Mouse (Mus musculus) urinary bladder, adult 18-20 months (tissue): ENCODE data around the gene Plod3.

Experiments used
- DNase-seq, 2 experiments: peaks; one replicate each; pipeline ENCODE4 v3.0.0; 2022; ENCODE audit warnings: low spot score in 2 of 2, mixed read lengths in 2 of 2

Plod3 gene

DNA sequence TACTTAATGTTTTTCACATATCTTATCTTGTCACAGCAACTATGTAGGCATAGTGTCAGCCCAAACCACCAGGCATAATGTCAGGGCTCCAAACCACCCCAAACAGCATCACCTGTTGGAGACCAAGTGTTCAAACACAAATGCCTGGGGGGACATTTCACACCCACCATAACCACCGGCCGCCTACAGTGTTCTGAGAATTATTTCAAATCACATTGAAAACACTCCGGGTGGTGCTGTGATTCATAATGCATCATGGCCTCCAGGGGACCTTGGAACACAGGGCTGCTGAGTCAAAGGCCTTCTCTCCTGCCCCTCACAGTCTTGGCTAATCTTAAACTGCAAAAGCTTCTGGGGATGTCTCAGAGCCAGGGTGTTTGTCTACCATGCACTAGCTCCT lies 29.1 kb downstream of the Plod3 start:
- DNase-seq, result no peak

DNA sequence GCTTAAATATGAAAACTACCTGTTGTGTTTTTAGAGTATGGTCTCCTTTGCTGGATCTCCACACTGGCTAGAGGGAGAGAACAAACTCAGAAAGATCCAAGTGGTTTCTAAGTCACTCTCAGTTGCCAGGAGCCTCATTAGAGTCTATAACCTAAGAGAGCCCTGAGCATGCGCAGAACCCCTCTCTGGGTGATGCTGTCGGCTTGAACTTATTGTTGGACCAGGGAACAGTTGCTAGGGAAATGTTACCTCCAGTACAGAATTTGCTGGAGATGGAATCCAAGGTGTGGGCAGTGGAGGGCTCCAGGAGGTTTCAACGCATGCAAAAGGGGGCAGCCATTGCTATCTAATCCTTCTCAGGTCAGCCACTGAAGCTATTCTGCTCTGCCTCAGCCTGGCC lies 37.5 kb downstream of the Plod3 start:
- no peak for DNase-seq

DNA sequence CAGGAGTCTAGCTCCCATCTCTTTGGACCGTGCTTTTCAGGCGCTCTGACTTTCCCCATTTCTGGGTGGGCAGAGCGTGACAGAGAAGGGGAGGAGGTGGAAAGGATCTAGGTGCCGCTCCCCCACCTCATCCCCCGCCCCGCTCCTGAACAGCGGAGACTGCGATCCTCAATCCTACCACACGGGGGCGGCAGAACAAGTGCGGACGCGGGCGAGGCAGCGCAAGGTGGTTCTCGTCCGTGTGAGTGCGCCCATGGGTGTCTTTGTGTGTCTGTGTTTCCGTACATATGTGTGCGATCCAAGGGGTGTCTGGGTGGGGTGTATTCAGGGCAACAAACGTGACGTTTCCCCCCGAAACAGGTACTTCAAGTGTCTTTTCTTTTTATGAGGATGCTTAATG lies 38.3 kb downstream of the Plod3 start:
- DNase-seq, result peak in 1 of 2 experiments; percentile 75

DNA sequence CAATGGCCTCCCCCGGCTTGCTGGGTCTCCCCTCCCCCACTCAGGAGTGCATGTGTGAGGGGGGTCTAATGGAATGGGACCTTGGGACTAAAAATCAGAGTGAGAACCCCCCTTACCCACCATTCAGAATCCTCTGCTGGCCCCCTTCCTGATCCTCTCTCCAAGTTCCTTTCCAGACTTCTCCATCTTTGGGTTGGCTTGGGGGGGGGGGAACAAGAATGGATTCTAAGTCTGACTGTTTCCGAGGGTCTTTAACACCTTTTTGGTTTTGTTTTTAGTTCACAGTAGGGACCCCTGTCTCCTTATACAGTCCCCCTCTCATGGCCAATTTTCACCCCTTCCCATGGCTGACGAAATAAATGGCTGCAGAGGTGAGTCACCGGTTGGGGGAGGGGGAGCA lies 39.3 kb downstream of the Plod3 start, which contains the start of gene Vgf:
Gene Vgf, plus strand, starts transcription at position 301 of the 400 bp plus-strand sequence.
- no peak for DNase-seq

DNA sequence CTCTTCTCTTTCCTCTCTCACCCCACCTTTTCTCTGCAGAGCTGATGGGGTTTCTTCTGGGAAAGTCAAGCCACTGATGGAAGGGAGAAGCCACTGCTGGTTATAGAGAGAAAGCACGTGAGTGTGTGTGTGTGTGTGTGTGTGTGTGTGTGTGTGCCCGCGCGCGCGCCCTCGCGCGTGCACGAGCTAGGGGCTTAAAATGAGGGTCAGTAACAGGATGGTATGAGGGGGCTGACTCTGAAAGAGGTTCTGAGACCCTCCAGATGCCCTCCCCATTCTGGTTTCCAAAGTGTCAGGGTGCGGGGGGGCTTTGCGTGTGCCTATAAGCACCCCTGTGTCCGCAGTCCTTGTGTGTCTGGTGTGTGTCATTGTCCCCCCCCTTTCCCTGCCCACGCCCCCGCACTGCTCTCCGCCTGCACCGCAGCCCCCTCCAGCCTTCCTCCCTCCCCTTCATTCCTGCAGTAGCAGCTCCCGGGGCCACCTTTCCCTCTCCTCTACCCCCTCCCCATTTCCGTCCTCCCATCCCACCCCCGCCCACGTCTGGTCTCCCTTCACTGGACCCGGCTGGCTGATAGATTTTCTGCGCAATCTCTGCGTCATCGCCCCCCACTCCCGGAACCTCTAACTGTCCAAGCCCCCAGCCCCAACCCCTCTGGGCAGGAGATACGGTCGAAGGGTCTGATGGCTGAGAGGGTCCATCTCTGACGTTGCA lies 41.9 kb downstream of the Plod3 start:
- no peak for DNase-seq

DNA sequence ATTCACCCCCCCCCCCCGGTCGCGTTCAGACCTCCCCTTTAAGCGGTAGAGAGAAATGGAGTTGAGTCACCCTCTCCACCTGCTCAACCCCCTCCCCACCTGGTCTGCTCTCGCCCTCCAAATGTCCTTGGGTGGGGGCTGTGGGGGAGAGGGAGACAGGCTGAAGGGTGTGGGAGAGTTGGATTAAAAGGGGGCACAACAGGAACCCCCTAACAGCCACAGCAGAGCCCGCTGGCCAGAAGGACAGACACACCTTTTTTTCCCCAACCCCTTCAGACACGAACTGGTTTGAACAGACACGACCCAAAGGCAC lies 42.4 kb downstream of the Plod3 start:
- no peak for DNase-seq

DNA sequence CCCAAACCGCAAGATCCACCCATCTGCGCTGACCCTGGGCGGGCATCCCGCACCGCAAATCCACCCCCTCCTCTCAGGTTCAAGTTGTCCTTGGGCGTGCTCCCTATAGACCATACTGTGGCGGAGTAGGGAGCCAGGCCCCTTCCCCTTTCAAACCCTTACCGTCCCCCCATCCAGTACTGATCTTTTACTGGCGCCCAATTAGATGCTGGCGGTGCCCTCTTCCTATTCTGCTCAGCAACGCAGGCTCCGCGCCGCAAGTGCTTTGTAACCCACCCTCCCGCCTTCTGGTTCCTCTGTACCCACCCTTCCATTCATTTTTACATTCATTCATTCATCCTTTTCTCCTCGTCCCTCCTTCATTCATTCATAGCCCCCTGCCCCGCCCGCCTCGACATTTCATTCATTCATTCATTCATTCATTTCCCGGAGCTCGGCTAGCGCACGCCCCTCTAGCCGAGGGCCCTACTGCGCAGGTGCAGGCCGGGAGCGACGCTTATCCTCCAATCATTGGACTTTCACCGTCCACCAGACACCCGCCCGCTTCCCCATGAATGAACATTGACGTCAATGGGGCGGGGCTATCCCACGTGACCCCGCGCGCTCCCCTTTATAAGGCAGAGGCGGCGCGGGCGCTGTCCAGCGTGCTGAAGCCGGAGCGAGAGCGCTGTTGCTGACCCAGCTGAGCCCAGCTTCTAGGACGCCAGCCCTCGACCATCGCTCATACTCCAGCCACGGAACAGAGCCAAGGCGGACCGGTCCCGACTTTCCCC lies 43.0 kb downstream of the Plod3 start:
- DNase-seq, result peak; percentile 85 to 94

DNA sequence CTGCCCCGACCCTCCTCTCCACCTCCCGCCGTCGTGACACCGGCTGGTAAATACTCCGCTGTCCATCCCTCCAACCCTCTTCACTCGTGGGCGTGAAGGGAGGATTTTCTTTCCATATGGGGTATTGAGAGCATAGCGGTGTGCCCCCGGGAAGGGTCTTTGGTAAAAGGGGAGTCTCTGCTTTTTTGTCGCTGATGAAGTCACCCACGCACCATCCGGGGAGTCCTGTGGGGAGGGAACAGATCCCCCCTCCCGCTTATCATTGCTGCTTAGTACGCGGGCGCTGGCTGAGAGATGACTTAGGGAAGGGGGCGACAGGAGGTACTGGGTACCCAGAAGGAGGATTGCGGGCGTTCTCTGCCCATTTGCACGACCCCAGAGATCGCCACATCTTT lies 43.6 kb downstream of the Plod3 start:
- no peak for DNase-seq

DNA sequence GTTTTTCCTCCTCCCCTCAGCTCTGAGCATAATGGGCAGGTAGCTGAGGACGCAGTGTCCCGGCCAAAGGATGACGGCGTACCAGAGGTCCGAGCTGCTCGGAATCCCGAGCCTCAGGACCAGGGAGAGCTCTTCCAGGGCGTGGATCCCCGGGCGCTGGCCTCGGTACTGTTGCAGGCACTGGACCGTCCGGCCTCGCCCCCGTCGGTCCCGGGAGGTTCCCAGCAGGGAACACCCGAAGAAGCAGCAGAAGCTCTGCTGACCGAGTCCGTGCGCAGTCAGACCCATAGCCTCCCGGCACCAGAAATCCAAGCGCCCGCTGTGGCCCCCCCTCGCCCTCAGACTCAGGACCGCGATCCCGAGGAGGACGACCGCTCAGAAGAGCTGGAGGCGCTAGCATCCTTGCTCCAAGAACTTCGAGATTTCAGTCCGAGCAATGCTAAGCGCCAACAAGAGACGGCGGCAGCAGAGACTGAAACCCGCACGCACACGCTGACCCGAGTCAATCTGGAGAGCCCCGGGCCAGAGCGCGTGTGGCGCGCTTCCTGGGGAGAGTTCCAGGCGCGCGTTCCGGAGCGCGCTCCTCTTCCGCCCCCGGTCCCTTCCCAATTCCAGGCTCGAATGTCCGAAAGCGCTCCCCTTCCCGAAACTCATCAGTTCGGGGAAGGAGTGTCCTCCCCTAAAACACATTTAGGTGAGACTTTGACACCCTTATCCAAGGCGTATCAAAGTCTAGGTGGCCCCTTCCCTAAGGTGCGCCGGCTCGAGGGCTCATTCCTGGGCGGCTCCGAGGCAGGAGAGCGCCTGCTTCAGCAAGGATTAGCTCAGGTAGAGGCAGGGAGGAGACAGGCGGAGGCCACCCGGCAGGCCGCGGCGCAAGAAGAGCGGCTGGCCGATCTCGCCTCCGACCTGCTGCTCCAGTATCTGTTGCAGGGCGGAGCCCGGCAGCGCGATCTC lies 44.5 kb downstream of the Plod3 start:
- no peak for DNase-seq

DNA sequence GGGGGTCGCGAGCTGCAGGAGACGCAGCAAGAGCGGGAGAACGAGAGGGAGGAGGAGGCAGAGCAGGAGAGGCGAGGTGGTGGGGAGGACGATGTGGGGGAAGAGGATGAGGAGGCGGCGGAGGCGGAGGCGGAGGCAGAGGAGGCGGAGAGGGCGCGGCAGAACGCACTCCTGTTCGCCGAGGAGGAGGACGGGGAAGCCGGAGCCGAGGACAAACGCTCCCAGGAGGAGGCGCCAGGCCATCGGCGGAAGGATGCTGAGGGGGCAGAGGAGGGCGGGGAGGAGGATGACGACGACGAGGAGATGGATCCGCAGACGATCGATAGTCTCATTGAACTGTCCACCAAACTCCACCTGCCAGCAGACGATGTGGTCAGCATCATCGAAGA lies 45.2 kb downstream of the Plod3 start:
- no peak for DNase-seq

DNA sequence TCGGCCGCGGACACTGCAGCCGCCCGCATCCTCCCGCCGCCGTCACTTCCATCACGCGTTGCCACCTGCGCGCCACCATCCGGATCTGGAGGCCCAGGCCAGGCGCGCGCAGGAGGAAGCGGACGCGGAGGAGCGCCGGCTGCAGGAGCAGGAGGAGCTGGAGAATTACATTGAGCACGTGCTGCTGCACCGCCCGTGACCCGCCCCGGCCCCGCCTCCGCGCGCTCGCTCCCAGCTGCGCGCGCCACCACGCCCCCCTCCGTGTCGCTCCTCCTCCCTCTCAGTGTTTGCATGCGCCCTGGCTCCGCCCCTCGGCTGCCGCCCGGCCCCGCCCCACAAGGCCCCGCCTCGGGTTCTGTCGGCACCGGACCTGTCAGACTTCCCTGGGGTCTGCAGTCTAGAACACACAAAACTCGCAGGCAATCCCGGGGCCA lies 45.8 kb downstream of the Plod3 start:
- peak; percentile 84 to 87 for DNase-seq

DNA sequence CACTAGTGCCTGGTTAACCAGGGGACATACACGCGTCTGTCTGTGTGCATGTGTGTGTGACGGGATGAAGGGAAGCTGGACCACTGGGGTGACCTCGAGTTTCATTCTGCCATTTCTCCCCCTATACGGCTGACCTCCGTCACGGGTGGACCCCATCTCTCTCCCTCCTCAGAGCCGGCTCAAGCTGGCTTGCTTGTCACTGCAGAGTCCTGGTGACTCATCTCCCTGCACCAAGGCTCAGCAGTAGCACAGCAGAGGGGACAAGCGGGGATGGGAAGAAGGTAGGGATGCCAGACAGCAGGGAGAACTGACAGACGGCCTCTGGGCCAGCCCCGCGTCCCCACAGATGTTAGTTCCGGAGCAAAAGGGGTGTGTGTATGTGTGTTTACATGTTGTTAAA lies 49.4 kb downstream of the Plod3 start:
- no peak for DNase-seq

DNA sequence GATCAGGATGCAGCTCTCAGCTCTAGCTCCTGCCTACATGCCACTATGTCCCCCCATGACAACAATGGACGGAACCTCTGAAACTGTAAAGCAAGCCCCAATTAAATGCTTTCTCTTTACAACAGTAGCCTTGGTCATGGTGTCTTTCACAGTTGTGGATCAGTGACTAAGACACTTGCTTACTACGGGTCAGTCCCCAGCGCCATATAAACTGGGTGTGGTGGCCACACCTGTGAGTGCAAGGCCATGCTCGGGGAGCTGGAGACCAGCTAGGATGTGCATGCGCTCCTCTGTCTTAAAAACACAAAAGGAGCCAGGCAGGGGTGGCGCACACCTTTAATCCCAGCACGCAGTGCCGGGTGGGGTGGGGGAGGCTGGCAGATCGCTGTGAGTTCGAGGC lies 52.6 kb downstream of the Plod3 start:
- no peak for DNase-seq

DNA sequence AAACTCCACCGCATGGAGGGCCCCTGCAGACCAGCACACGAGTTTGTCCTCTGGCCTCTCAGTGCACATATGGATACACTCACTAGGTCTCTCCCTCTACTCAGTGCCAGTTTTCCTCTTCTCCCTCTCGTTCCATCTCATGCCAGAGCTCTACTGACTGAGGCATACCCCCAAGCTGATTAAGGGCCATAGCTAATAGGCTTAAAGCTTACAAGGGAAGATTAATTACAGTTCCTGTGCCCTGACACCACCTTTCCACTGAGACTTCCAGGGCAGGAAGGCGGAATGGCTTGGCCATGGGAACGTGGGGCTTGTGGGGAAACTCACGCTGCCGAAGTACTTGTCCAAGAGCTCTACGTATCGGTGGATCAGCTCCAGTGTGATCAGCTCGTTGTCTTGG lies 54.6 kb downstream of the Plod3 start:
- DNase-seq, result no peak

DNA sequence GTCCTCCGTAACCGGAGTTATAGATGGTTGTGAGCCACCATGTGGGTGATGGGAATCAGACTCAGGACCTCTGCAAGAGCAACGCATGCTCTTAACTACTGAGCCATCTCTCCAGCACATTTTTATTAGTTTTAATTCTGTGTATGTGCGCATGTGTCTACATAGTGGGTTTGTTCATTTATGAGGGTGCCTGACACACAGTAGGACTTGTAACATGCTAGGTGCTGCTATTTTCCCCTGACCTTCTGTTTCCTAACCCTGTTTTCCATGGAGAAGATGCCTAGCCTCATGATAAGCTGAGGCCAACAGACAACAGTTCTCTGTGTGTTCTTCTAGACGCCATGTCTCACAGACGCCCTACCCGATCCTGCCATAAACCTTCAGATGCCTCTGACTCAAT lies 57.2 kb downstream of the Plod3 start:
- no peak for DNase-seq

DNA sequence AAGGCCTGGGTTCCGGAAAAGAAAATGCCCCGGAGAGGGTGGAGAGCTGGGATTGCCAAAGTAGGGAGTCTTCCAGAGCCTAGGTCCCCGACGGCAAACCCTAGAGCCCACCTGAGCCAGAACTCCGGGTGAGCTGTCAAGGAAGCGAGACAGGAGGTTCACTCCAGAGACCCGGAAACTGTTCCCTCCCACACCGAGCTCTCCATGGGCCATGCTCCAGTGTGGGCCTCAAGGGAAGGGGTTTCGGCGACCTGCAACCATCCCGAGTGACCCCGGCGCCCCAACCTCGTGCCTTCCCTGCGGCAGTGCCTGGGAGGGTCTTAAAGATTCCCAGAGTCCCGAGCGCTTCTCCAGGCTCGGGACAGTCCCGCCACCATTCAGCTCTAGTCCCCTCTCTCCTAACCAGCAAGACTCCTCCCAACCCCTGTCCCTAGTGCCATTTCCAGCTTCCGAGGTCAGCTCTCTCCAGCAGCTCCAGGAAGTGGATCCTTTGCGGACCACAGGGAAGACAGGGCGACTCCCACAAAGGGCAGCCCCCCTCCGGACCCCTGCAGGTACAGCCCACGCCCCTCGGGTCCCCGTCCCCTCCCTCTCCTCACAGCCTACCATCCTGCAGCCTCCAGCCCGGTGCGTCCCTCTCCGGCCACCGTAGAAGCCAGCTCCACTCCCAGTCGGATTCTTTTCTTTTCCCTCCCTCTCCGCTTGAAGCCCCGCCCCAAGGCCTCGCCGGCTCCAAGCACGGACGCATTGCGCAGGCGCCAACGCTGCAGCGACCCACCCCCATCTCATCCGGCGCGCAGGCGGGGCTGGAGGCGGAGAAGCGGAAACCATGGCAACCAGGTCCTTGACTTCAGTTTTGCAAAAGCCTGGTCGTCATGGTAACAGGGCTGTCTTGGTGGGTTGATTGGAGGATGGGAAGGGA lies 58.8 kb downstream of the Plod3 start, which contains the start of gene Ap1s1:
Gene Ap1s1, minus strand, starts transcription at position 734 of the 922 bp plus-strand sequence.
- DNase-seq, result peak; percentile 95 to 96
